Mouse (Mus musculus) heart, postnatal 10 days (tissue): Measurements from ENCODE around the gene Ddx11. TPM values are rescaled to one million over a fixed set of nuclear protein-coding genes. Genes with fewer than 3 reads are reported as not detected.
"Not testable (repeated sequence)": the region's sequence is repeated elsewhere in the genome, so short reads cannot be mapped to it uniquely, and the experiment has no call there.

Experiments
- DNase-seq, 2 experiments: peaks; one replicate each; pipeline ENCODE4 v3.0.0; 2021
- intact Hi-C: fragments of 180-260 bp; cut with DNase I; formaldehyde crosslinking; loops from one replicate; pipeline ENCODE4 v1.15.1; 2025
- total RNA-seq, 2 experiments: library from RNA; stranded (reverse); gene quantifications; 2 replicates each; pipeline ENCODE4 v1.2.3; 2021

Gene Ddx11
- total RNA-seq, 2 experiments from 2014 or later: 2.9 to 4.3 TPM

DNA sequence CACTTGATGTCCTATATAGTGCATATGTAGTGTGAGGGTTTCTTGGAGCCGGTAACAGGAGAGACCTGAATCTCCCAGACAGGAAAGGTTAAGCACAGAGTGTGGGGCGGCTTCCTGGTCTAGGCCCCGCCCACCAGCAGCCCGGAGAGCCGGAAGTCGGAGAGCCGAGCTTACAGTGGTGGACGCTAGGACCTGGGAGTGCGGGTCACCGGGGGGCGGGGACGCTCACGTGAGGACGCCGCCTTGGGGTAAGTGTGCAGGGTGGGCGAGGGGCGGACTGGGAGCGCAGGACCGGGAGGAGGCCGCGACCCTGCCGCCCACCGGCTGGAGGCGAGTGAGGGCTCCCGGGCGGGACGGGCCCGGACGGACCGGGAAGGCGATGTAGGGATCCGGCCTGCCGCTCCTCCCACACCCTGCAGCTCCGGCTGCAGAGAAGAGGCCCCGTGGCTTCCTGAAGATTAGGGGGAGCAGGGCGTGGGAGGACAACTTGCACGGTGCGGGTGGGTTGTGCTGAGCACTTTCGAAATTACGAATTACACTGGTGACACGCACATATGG, 11.8 kb upstream of the Ddx11 start, which contains the start of gene Washc1:
TSS of gene Washc1 (plus strand) at position 144 of the 558 bp plus-strand sequence.
- intact Hi-C loops: no loop called here
- peak; percentile 91 to 92 for DNase-seq

DNA sequence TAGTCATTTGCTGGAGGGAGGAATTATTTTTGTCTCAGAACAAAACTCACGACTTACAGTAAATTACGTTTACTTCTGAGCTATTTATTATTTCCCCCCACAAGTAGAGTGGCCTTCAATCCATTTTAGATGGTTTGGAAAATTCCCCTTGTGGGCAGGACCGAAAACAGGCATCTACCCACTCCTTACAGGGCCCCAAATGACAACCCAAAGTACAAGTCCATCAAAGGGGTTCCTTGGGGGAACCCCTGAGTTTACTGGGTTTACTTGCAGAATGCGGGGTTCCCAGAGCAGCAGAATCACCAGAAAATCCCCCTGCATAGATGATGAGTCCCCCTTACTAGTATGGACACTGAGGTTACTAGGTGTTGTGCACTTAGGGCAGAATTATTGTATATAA, 11.2 kb upstream of the Ddx11 start:
- intact Hi-C loops: no loop called here
- DNase-seq: no peak

DNA sequence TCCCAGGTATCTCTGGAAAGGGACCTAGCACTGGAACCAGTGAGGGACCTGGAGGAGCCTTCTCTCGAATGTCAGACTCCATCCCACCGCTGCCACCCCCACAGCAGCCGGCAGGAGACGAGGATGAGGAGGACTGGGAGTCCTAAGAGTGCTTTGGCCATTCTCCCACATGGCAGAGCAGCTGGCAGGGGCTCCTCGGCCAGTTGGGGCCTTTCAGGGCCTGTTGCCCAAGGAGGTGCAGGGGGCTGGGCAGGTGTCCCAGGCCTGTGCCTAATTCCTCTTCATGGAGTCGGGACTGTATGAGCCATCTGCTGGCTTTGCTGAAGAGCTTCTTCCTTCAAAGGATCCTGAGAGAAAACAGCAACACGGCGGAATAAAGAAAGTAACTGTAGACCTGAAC, 4.3 kb upstream of the Ddx11 start:
- no peak for DNase-seq
- intact Hi-C loops: no loop called here

DNA sequence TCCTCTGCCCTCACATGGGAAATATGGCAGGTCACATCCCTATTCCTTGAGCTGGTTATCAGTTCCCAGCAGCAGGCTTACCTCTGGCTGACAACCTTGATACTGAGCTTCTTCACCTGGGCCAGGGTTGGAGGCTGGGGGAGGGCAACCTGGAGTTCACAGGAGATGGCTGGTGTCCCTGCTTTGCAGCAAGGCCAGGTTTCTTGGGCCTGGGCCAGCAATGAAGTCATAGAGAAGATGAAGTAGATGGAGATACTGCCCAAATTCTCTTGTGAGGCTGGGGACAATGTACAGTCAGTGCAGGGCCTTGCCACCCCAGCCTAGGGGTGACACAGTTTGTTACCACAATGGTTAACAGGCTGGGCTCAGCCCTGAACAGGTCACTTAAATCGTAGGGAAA, 2.6 kb upstream of the Ddx11 start:
- no peak for DNase-seq
- intact Hi-C loops: no loop called here

DNA sequence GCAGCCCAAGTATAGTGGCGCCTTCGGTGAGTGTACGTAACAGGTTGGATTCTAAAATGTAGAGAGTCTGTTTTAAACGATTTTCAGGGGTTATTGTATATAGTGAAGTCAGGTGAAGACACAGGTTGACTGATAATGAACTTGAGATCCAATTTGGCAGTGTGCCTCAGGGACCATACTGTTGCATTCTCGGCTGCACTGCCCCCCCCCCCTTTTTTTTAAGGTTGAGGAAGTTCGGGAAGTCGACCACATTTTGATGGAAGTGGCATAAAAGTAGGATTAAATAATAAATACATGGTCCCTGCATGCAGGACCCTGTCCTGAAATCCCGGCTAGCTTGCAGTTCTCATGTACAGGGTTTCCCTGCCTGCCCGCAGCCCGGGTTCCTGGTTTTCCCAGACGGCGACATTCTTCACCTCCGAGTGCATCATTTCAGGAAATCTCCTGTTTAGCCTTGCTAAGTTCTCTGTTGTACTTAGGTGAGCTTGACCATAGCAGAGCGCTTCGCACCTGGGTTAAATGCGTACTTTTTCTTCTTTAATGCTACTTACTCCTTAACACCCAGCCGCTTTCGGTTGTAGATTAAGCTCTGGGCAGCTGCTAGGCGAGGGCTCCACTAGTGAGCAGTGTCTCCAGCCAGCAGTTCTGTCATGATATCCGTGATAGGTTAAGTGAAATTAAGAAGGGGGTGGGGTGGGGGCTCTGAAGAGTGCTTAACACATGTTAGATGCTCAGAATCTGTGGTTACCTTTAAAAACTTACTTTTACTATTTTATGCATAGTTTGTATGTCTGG, 693 bp downstream of the Ddx11 start:
- intact Hi-C loops: no loop called here

DNA sequence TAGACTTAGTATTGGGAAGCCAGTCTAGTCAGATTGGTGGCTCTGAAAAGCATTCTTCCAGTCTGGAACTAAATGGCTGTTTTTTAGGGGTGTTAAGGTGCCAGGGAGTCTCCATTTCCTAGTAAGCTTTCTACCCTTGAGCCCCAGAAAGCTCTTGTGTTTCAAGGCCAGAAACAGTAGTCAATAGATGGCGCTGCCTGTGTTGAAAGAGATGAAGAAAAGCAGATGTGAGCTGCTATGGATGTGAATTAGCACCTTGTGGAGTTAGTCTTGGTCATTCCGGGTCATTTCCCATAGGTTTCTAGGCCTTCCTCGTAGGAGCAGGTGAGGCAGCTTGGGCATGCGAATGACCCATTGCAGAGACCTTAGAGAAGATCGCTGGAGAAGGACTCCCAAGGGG, 1.9 kb downstream of the Ddx11 start:
- intact Hi-C loops: no loop called here
- DNase-seq: no peak

More for the DNA sequence above, 693 bp downstream of the Ddx11 start:
- DNase-seq: no peak

DNA sequence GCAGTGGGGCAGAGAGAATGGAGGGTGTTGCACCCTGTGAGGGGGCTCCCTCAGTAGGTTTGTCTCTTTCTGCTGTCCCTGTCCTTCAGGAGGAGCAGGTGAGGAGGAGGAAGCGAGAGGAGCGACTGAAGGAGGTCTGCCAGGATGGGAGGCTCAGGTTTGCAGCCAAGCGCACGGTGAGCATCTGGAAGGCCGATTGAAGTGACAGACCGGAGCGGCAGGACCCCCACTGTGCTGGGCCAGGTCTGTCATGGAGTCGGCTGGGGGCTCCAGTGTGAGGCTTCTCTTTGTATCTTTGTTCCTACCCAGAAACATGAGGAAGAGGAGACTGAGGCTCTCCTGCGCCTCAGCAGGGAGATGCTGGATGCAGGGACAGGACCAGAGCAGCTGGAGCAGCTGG, 7.1 kb downstream of the Ddx11 start:
- intact Hi-C loops: no loop called here
- DNase-seq: no peak

DNA sequence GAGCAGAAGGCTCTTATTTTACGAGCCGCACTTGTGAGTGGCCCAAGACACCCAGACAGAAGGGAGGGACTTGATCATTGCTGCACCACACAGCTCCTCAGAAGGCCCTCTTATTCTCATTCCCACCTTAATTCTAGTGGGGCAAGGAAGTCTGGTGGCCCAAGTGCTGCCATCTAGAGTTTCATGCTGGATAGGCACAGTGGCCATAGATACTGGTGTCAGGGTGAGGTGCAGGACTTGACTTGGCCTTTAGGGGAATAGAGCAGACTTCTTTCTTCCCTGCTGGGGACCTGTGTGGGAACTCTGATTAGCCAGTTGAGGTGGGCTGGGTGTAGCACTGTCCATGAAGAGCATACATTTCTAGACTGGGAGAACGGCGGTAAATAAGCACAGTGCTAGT, 7.9 kb downstream of the Ddx11 start:
- intact Hi-C loops: no loop called here
- DNase-seq: no peak

DNA sequence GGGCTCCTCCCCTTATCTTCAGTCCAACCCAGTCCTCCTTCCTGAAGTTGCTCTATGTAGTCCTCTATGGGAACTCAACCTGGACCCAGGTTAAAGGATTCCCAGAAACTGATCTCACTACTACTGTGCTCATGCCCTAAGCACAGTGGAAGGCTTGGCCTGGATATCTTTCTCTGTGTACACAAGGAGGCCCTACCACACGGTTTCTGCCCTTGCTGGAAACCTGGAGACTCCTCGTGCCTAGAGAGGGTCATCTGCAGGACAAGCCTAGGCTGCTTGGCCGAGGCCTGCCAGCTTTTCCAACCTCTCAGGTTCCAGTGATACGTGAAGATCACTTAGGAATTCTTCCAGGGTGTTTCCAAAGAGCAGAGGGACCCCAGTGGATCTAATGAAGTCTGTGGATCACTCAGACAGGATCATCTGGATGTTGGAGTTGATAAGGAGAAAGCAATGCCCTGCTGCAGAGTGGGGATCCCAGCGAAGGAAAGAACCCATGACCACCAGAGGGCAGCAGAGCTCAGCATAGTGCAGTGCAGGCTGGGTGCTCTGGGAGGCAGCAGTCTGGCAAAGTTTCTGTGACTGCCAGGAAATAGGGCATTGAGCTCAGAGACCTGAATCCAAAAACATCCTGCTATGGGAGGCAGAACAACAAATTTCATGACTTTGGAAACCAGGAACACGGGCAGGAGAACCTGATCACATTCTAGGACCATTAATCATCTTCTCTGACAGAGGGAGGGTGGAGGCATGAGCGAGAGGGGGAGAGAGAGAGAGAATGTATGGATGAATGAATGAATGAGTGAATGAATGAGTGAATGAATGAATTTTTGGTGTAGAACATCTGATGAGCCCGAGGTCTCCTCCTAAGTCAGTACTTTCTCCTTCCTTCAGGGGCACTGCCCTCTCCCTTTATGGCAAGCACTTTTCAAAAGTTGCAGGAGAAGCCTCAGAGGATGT, 29.7 kb downstream of the Ddx11 start:
- DNase-seq: not testable (repeated sequence)
- intact Hi-C loops: loop anchor here (5.0 kb wide), 1 partner anchor 334 kb away; no protein-coding TSS in a partner anchor

DNA sequence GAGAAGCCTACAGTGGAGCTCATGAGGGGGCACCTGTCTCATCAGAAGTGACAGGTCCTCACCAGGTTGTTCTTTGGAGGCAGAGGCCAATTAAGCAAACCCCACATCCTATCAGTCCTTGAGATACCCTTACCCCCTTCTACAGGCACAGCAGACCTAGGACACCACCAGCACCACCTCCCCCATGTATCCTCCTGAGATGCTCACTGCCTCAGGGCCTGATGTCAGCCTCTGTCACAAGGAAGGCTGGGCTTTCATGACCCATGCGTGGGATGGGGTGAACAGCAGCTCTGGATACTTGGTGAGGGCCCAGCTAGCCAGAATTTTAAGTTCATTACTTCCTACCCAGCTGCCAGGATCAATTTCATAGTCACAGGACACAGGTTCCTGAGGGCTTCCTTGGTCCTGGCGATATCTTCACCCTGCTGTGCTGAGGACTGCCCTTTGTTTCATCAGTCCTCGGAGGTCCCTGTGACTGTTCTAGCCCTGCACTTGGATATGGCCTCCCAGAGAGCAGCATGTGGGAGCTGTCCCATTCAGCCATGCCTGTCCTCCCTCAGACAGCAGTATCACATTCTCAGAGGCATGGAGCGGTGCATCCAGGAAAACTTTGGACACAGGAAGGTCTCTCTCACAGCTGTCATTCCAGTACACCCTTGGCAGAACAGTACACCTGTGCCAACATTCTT, 30.6 kb downstream of the Ddx11 start:
- not testable (repeated sequence) for DNase-seq
- intact Hi-C loops: loop anchor here (5.0 kb wide), 1 partner anchor 333 kb away; no protein-coding TSS in a partner anchor

DNA sequence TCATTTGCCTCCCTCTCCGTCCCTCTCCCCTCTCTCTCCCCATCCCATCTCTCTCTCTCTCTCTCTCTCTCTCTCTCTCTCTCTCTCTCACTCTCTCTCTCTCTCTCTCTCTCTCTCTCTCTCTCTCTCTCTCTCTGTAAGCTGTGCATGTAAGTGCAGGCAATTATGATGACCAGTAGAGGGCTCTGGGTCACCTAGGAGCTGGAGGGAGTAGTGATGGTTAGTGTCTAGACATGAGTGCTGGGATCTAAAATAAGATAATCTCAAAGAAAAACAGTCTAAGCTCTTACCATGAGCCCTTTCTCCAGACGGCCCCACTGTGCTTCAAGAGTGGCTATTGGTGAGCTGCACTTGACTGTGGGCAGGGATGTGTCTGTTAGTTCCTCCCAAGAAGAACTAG, 31.6 kb downstream of the Ddx11 start:
- intact Hi-C loops: loop anchor here (5.0 kb wide), 3 partner anchors 52 to 332 kb away; no protein-coding TSS in a partner anchor
- no peak for DNase-seq

DNA sequence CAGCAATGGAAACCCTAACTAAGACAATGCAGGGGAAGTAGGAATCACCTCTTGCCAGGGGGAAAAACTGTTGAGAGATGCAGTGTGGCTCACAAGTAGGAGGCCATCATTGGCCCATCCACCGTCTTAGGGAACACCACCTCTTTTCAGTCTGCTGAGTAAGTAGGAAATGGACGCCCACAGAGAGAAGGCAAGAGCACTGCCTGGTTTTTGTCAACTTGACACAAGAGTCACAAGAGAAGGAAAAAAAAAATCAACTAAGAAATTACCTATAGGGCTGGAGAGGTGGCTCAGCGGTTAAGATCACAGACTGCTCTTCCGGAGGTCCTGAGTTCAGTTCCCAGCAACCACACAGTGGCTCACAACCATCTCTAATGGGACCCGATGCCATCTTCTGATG, 35.0 kb downstream of the Ddx11 start:
- intact Hi-C loops: loop anchor here (5.0 kb wide), 2 partner anchors 49 to 64 kb away; no protein-coding TSS in a partner anchor
- no peak for DNase-seq

DNA sequence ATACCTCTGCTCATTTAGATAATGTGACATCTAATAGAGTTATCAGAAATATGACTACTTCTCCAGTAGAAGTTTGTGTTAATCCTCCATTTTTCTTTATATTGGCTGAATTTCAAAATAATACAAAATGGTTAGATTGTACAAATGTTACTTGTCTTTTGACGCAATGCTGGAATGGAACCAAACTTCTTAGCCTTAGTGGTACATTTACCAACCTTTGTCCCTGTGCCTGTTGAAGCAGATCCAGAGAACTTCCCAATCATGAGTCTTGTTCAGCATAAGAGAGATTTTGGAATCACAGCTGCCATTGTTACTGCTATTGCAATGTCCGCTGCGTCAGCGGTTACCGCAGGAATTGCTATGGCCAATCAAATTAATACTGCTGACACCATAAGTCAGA, 43.8 kb downstream of the Ddx11 start:
- DNase-seq, intact Hi-C loops: not testable (repeated sequence)

DNA sequence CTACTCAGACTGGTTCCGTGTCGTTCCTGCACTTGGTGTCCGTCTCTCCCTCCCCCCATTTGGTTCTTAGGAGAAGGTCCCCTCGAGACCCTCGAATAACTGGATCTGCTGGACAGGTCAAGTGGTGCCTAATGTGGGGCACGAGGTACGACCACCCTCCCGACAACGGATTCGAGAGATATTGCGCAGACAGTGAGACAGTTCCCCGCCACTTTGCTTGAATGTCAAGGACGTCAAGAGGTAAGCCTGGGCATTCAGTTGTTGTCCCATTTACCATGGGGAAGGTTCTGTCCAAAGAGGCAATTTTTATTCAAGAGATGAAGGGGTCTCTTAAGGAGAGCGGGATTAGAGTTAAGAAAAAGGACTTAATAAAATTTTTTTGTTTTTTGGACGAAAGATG, 47.7 kb downstream of the Ddx11 start:
- intact Hi-C loops, DNase-seq: not testable (repeated sequence)

DNA sequence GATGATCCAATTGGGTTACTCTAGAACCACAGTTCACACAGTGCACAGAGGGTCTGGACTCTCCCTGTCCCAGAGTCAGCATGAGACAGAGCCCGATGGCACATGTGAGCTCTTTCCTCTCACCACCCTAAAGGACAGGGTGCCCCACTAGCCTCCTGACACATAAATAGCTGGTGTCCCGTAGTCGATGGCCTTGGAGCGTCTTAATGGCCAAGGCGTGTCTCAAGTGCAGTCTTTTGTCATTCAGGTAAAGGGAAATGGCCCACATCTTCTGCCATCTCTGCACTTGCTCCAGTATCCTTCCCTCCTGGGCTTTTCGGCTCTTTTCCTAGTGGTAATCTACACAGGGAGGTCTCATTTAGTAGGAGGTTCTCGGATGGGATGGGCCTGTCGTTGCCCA, 67.3 kb downstream of the Ddx11 start:
- intact Hi-C loops: no loop called here
- no peak for DNase-seq

DNA sequence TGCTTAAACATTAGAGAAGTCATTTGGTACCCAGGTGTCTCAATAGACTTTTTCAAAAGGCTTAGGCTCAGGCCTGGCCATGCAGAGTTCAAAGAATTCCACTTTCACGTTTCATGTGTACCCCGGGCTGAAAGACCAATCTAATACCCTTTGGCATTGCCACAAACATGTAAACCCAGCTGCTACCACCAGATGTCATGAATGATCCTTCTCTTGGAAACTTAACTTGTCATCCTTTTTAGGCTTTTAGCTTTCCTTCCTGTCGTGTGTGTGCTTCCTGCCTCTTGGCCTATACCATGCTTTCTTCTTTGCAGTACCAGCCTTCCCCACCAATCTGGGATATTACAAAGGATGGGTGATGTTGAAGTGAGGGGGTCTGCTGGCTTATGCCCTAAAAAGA, 73.7 kb downstream of the Ddx11 start:
- peak; percentile 16 to 34 for DNase-seq

More for the DNA sequence above, 73.7 kb downstream of the Ddx11 start:
- intact Hi-C loops: no loop called here
